Mouse (Mus musculus) lung, postnatal 36 days (tissue): ENCODE data around the gene Gm7029.
"Not testable (repeated sequence)": the region's sequence is repeated elsewhere in the genome, so short reads cannot be mapped to it uniquely, and the experiment has no call there.

Experiments
- DNase-seq: peaks from one replicate; pipeline ENCODE4 v3.0.0; 2022; ENCODE audit warnings: mixed read lengths

The Gm7029 gene

GRCm38 (mm10) chr17:33873537-33873936, at the start of gene Gm7029:
Gm7029 (plus strand) TSS chr17:33873837.
- DNase-seq, result not testable (repeated sequence)

- peak; percentile 99 for DNase-seq
Observed at GRCm38 (mm10) chr17:33824084-33824996, 49.3 kb upstream of the Gm7029 start, which contains the start of the genes Rps28 and Ndufa7. Rps28 (minus strand) TSS chr17:33824562. Ndufa7 (plus strand) TSS chr17:33824572.

- not testable (repeated sequence) for DNase-seq
Observed at GRCm38 (mm10) chr17:33824997-33825330, 48.7 kb upstream of the Gm7029 start.

DNA sequence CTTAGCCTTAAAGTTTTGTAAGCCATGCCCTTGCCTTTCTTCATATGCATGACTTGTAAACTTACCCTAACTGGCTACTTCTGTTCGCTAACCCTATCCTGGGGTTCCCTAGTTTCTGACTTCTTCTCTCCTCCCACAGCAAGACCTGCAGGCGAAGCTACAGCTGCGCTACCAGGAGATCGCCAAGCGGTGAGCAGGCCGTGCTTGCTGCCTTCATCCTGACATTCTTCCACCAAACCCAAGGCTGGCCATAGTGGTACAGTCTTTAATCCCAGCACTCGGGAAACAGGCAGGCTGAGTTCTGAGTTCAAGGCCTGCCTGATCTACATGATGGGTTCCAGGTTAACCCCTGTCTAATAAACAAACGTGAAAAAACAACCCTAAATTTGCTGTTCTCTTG, 48.2 kb upstream of the Gm7029 start:
- DNase-seq, result no peak

DNA sequence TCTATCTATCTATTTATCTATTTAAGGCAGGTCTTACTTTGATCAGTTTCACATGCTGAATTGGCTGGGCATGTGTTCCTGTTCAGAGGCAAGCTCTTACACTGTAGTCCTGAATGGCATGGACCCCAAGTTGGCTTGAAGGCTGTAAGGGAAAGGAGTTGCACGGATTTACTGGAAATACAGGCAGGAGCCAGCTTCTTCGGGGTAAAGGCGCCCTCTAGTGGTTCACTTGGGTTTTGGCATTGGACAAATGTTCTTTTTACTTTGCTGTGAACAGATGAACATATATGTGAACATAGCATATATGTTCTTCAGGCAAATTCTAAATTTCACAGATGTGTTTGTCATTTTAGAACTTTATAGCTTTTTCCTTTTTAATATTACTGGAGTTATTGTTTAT, 46.8 kb upstream of the Gm7029 start:
- peak; percentile 87 for DNase-seq

GRCm38 (mm10) chr17:33828892-33829291, 44.7 kb upstream of the Gm7029 start:
- peak; percentile 92 for DNase-seq

DNA sequence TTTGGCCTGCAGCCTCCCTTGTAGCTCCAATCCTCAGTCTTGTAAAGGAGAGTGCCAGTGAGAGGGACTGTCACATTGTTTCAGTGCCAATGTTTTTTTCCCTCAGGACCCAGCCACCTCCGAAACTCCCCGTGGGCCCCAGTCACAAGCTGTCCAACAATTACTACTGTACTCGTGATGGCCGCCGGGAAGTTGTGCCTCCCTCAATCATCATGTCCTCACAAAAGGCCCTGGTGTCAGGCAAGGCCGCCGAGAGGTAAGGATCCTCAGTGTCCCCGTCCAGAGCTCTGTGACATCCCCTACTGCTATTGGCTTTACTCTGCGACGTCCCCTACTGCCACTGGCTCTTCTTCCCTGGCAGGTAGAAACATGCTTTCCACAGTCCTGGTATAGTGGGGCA, 44.1 kb upstream of the Gm7029 start:
- DNase-seq, result no peak

DNA sequence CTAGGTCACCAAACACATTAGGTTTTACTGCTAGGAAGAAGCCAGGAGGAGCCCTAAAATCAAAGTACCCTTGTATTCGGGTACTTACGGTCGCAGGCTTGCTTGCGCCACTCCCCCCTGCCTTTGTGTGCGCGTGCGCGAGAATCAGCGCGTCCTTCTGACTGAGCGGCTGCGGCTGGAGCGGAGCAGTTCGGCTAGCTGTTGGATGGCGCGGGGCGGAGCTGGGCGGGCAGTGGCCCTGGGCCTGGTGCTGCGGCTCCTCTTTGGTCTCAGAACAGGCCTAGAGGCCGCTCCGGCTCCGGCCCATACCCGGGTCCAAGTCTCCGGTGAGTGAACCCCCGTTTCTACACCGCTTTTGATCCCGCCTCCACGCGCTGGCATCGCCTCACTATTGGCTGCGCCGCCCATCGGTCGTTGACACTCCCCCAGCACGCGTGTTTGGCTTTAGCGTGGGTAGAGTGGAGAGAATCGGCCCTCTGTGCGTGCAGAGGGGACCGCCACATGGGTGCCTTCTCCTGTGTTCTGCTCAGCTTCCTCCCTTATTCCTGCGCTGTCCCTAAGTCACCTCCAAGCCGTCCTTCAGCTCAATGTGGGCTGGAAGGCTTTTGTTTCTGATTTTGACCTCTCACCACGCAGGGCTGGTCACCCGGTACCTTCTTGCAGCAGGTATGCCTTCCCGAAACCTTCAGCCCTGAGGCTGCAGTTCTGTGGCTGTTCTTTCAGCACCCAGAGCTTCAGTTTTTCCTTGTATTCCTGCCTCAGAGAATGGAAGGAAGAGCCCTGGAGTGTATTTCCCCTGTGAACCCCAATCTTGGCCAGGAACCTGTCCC, 30.5 kb upstream of the Gm7029 start, which contains the start of gene Cd320:
Gene Cd320 (plus strand): TSS at position 126 of the 830 bp plus-strand sequence.
- DNase-seq, result peak; percentile 95

- DNase-seq, result no peak
Observed at GRCm38 (mm10) chr17:33844196-33844595, 29.4 kb upstream of the Gm7029 start.

DNA sequence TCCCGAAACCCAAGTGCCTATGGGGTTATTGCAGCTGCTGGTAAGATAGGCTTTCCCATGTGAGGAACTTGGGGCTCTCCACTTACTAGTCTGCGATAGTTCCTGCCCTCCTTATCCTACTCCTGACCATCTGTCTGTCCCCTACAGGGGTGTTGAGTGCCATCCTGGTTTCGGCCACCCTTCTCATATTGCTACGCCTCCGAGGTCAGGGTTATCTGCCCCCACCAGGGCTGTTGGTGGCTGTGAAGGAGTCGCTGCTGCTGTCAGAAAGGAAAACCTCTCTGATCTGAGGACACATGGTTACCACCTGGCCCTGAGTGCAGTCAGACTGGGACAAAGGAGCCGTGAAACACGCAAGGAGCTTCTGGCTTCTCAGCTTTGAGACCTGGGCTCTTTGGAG, 25.5 kb upstream of the Gm7029 start:
- no peak for DNase-seq

DNA sequence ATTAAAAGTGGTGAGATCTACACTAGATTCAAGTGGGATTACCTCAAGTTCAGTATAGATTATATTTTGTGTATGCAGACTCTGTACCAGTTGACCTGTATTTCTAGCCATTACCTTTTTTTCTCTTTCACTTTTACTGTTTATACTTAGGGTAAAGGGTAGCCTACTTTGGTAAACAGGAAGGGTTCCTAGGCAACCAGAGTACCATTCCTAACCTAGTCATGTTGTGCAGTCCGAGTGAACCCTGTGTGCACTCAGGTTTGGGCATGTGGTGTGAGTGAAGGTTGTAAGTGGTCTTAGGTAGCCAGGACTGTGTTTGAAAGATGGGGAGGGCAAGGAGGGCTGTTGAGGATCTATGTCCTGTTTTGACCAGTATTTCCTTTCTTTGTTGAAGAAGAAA, 22.3 kb upstream of the Gm7029 start:
- DNase-seq, result no peak

- no peak for DNase-seq
Observed at GRCm38 (mm10) chr17:33857816-33858215, 15.8 kb upstream of the Gm7029 start.

DNA sequence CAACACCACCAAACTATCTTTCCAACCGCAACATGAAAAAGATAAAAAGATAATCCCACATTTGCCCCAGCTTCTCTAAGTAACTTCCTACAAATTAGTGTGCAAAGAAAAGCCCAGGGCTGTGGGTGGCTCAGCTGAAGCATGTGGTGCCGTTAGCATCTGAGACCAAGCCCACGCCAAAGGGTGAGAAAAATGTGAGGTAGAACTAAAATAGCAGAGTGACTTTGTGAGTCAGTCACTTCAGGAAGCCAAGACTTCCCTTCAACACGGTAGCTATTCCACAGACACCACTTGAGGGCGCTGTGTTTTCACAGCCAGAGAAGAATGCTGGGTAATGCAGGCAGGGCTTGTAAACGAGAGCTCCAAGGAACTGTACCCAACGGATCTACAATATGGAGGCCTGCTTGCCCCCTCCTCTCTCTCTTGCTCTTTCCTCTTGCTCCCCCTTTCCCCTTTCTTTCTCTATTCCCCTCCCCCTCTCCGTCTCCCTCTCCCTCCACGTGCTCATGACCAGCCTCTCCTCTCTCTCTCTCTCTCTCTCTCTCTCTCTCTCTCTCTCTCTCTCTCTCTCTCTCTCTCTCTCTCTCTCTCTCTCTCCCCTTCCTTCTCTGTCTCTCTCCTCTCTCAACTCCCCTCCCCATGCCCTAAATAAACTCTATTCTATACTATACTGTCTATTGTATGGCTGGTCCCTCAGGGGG, 8.2 kb upstream of the Gm7029 start:
- DNase-seq, result peak; percentile 76

DNA sequence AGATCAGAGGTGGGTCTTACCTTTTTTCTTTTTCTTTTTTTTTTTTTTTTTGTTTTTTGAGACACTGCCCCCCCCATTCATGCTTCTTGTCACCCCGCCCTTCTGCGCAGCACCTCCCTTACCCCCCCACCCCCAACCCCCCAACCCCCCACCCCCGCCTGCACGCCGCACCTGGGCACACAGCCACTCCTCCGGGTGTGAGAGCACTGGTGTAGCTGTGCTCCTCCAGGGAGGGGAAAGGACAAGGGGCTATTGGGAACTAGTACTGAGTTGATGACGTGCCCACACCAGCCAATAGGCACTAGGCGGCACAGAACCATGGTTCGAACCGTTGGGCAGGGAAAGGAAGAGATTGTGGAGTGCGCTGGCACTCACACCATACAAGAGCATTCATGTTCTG, 774 bp downstream of the Gm7029 start:
- DNase-seq, result no peak

DNA sequence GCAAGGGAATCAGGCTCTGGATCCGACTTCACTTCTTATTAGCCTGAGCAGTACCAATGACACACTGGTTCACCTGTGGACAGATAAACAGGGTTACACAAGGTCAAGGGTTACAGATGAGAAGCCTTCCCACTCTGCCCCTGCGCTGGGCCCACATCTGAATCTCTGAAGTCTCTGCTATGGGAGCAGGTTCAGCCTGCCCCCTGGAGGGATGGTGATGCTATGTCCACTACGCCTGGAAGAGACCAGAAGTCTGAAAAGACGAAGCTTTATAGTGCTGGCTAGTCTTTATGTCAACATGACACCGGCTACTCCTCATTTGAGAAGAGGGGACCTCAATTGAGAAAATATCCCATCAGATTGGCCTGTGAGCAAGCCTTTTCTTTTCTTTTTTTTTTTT, 2.2 kb downstream of the Gm7029 start:
- DNase-seq, result peak; percentile 24

- not testable (repeated sequence) for DNase-seq
Observed at GRCm38 (mm10) chr17:33884320-33884719, 10.7 kb downstream of the Gm7029 start.

DNA sequence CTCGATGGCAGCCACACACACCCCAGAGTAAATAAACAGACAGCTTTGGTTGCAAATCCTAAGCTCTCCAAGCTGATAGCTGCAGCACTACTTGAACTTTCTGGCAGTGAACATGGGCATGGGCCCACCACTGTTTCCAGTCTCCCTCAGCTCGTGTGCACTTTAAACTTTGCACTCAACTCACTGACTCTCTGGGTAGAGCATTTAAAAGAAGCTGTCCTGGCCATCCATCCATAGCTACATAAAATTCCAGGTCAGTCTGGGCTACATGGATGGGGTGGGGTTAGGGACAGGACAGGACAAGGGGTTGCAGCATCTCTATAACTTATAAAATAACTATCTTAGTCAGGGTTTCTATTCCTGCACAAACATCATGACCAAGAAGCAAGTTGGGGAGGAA, 14.2 kb downstream of the Gm7029 start:
- DNase-seq, result not testable (repeated sequence)

DNA sequence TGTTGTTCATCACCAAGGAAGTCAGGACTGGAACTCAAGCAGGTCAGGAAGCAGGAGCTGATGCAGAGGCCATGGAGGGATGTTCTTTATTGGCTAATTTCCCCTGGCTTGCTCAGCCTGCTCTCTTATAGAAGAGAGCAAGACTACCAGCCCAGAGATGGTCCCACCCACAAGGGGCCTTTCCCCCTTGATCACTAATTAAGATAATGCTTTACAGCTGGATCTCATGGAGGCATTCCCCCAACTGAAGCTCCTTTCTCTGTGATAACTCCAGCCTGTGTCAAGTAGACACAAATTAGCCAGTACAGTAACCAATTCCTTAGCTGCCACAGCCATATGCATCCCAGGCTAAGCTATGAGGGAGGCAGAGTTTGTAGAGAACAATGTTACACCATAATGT, 14.6 kb downstream of the Gm7029 start:
- DNase-seq, result not testable (repeated sequence)

DNA sequence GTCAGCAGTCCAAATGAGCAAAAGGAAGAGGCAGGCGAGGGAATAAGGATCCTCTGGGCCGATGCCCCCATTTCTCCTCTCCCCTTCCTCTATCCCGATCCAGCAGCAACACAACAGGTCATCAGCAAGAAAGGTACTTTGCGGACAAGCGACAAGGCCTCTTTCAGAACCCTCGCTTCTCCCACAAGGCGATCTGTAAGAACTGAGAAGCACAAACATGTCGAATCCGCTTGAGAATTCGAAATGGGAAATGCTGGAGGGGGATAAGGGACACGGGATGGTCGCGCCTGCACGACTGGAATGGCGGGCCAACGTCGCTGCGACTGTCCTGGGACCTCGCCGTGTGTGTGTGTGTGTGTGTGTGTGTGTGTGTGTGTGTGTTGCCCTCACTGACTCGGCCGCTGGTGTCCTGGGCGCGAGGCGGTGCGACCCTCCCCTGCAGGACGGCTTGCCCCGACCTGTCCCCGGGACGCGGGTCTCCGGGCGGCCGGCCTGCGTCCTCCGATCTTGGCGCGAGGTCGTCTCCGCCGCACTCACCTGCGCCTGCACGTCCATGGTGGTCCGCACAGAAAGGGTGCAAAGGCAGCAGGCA, 16.4 kb downstream of the Gm7029 start:
- not testable (repeated sequence) for DNase-seq

GRCm38 (mm10) chr17:33890533-33891059, 17.0 kb downstream of the Gm7029 start, which contains the start of gene Kifc1:
Kifc1 (minus strand) TSS chr17:33890661.
- peak; percentile 100 for DNase-seq

- no peak for DNase-seq
Observed at GRCm38 (mm10) chr17:33891357-33891756, 17.7 kb downstream of the Gm7029 start.

- DNase-seq, result peak; percentile 37
Observed at GRCm38 (mm10) chr17:33891892-33892291, 18.3 kb downstream of the Gm7029 start.
